Mouse (Mus musculus) cerebellum, adult 11-12 months (tissue): Measurements from ENCODE around the gene Tut1.
A peak's percentile ranks its signal among the peaks of the same experiment; 100 is the strongest.
"Not testable (repeated sequence)": the region's sequence is repeated elsewhere in the genome, so short reads cannot be mapped to it uniquely, and the experiment has no call there.

ENCODE experiments used
- DNase-seq: peaks from one replicate; pipeline ENCODE4 v3.0.0; 2022

Gene Tut1

GRCm38 (mm10) chr19:8943047-8943446 is 10.6 kb upstream of the Tut1 start:
- DNase-seq = no peak

- DNase-seq = no peak
Observed at GRCm38 (mm10) chr19:8944062-8944461, 9.6 kb upstream of the Tut1 start.

- no peak for DNase-seq
Observed at GRCm38 (mm10) chr19:8944750-8945149, 8.9 kb upstream of the Tut1 start.

- DNase-seq = no peak
Observed at GRCm38 (mm10) chr19:8945251-8945650, 8.4 kb upstream of the Tut1 start.

GRCm38 (mm10) chr19:8946929-8947328 is 6.7 kb upstream of the Tut1 start:
- DNase-seq = no peak

GRCm38 (mm10) chr19:8950190-8950589 is 3.5 kb upstream of the Tut1 start:
- no peak for DNase-seq

- DNase-seq = no peak
Observed at GRCm38 (mm10) chr19:8952241-8952640, 1.4 kb upstream of the Tut1 start.

- no peak for DNase-seq
Observed at GRCm38 (mm10) chr19:8954171-8954570, 524 bp downstream of the Tut1 start.

GRCm38 (mm10) chr19:8962256-8962655 is 8.6 kb downstream of the Tut1 start:
- DNase-seq = no peak

GRCm38 (mm10) chr19:8965075-8965474 is 11.4 kb downstream of the Tut1 start:
- peak; percentile 63 for DNase-seq

GRCm38 (mm10) chr19:8965771-8966170 is 12.1 kb downstream of the Tut1 start:
- DNase-seq = peak; percentile 76

GRCm38 (mm10) chr19:8966198-8966589 is 12.5 kb downstream of the Tut1 start:
- no peak for DNase-seq

- peak; percentile 100 for DNase-seq
Observed at GRCm38 (mm10) chr19:8966590-8967372, 13.1 kb downstream of the Tut1 start, which contains the start of gene Eef1g. Eef1g (plus strand) TSS chr19:8967041.

- DNase-seq = no peak
Observed at GRCm38 (mm10) chr19:8967373-8967743, 13.7 kb downstream of the Tut1 start.

- DNase-seq = no peak
Observed at GRCm38 (mm10) chr19:8967893-8968292, 14.2 kb downstream of the Tut1 start.

- not testable (repeated sequence) for DNase-seq
Observed at GRCm38 (mm10) chr19:8972491-8972890, 18.8 kb downstream of the Tut1 start.

GRCm38 (mm10) chr19:8974638-8975037 is 21.0 kb downstream of the Tut1 start:
- DNase-seq = no peak

GRCm38 (mm10) chr19:8975491-8975890 is 21.8 kb downstream of the Tut1 start:
- no peak for DNase-seq

- no peak for DNase-seq
Observed at GRCm38 (mm10) chr19:8976535-8976934, 22.9 kb downstream of the Tut1 start.

GRCm38 (mm10) chr19:8980771-8981170 is 27.1 kb downstream of the Tut1 start:
- DNase-seq = no peak

- DNase-seq = no peak
Observed at GRCm38 (mm10) chr19:8981450-8982168, 28.0 kb downstream of the Tut1 start.

GRCm38 (mm10) chr19:8982303-8983149 is 28.9 kb downstream of the Tut1 start:
- DNase-seq = no peak

- DNase-seq = no peak
Observed at GRCm38 (mm10) chr19:8983150-8983650, 29.6 kb downstream of the Tut1 start.
